Mouse (Mus musculus) neural tube, embryonic 11.5 days (tissue): ENCODE data around the gene Rnf213. TPM values are rescaled to one million over a fixed set of nuclear protein-coding genes. Genes with fewer than 3 reads are reported as not detected.

Experiments used
- ATAC-seq: fragments of 200-750 bp; cut with Nextera tagmentation; 2 replicates; pipeline ENCODE4 v1.8.0; 2017; ENCODE audit warnings: moderate number of reproducible peaks, mild to moderate bottlenecking, moderate TSS enrichment, moderate library complexity; ENCODE audit not compliant: insufficient read depth, low FRiP score, low TSS enrichment
- DNase-seq: peaks from one replicate; pipeline ENCODE4 v3.0.0-alpha.2; 2015; ENCODE audit warnings: low spot score
- H3K27ac ChIP-seq: fragments of 300-500 bp; sonication (generic); 2 replicates; pipeline ENCODE4 v1.5.1; 2014; ENCODE audit warnings: low read depth, mild to moderate bottlenecking, low read length
- H3K27me3 ChIP-seq: fragments of 300-500 bp; sonication (generic); 2 replicates; pipeline ENCODE4 v1.6.1; 2014; ENCODE audit warnings: mild to moderate bottlenecking, low read length, mixed read lengths; ENCODE audit not compliant: control insufficient read depth, insufficient read depth
- H3K36me3 ChIP-seq: fragments of 300-500 bp; sonication (generic); 2 replicates; pipeline ENCODE4 v1.6.1; 2014; ENCODE audit warnings: mild to moderate bottlenecking, low read length, moderate library complexity, mixed read lengths; ENCODE audit not compliant: control insufficient read depth, insufficient read depth
- H3K4me1 ChIP-seq: fragments of 300-500 bp; sonication (generic); 2 replicates; pipeline ENCODE4 v1.6.1; 2014; ENCODE audit warnings: low read length, mixed read lengths; ENCODE audit not compliant: control insufficient read depth, insufficient read depth
- H3K4me2 ChIP-seq: fragments of 300-500 bp; sonication (generic); 2 replicates; pipeline ENCODE4 v1.6.1; 2014; ENCODE audit warnings: low read depth, mild to moderate bottlenecking, moderate library complexity
- H3K4me3 ChIP-seq: fragments of 300-500 bp; sonication (generic); 2 replicates; pipeline ENCODE4 v1.5.1; 2014; ENCODE audit warnings: low read depth, low read length
- H3K9ac ChIP-seq: fragments of 300-500 bp; sonication (generic); 2 replicates; pipeline ENCODE4 v1.6.1; 2014; ENCODE audit warnings: mild to moderate bottlenecking, low read length
- H3K9me3 ChIP-seq: fragments of 300-500 bp; sonication (generic); 2 replicates; pipeline ENCODE4 v1.6.1; 2016; ENCODE audit warnings: low read length; ENCODE audit not compliant: control insufficient read depth
- whole genome bisulfite sequencing: fragments of 180-500 bp; shearing (Covaris S2); extraction: QIAGEN DNeasy Blood & Tissue Kit; methylation state at CpG from one replicate; pipeline ENCODE4 v1.1.7; 2014; 5-methylcytosine and 5-hydroxymethylcytosine counted together
- polyA plus RNA-seq: library from polyadenylated mRNA; unstranded; fragments of >200 nt; fragmentation: Nextera tagmentation; extraction: Ambion mirVana; gene quantifications from 2 replicates; pipeline ENCODE4 v1.2.1, GENCODE M21; 2014

Gene Rnf213
- polyA plus RNA-seq, 1 experiment from 2014 or later = 1.9 TPM

DNA sequence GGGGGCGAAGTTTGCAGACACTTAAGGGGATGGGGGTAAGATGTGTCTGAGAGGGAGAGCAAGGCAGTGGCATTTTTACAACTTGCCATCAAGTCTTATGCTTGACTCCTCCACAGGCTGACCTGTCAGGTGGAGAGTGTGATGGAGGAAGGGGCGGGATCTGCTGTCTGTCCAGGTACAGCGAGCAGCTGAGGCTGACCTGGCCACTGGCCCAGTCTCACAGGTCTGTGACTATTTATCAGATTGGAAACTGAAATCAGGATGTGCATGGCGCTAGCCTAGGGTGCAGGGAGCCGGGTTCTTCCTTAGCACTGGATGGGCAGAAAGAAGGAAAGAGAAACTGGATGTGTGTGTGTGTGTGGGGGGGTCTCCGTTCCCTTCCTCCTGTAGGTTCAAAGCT lies 1.3 kb downstream of the Rnf213 start:
- no peak overlapping the region for H3K27ac ChIP-seq
- no peak overlapping the region for H3K9ac ChIP-seq
- 50% methylated on average over 6 of the region's 6 CpGs for WGBS
- no peaks in the 10 kb centered on the region for H3K36me3 ChIP-seq
- no peak overlapping the region for H3K4me2 ChIP-seq
- no peak overlapping the region for H3K4me3 ChIP-seq
- ATAC-seq = no peak
- DNase-seq = no peak
- H3K27me3 ChIP-seq = peaks cover 60% of the 10 kb centered on the region
- no peaks in the 10 kb centered on the region for H3K9me3 ChIP-seq
- H3K4me1 ChIP-seq = peaks cover 5% of the 10 kb centered on the region; the same call in 1 of the 2 replicates

- peaks cover 5% of the 10 kb centered on the region; the same call in 1 of the 2 replicates for H3K4me1 ChIP-seq
- no peak overlapping the region for H3K4me3 ChIP-seq
- no peaks in the 10 kb centered on the region for H3K36me3 ChIP-seq
- peaks cover 49% of the 10 kb centered on the region for H3K27me3 ChIP-seq
- DNase-seq (no peak), ATAC-seq (no peak)
- 6% methylated on average over 7 of the region's 7 CpGs for WGBS
- H3K9ac ChIP-seq = no peak overlapping the region
- no peak overlapping the region for H3K27ac ChIP-seq
- no peaks in the 10 kb centered on the region for H3K9me3 ChIP-seq
- no peak overlapping the region for H3K4me2 ChIP-seq
These were observed 2.5 kb downstream of the Rnf213 start for GRCm38 (mm10) chr11:119395394-119395793.

GRCm38 (mm10) chr11:119395931-119396330 lies 3.0 kb downstream of the Rnf213 start:
- no peak for ATAC-seq
- H3K4me2 ChIP-seq = no peak overlapping the region
- 14% methylated on average over 13 of the region's 13 CpGs for WGBS
- peaks cover 43% of the 10 kb centered on the region for H3K27me3 ChIP-seq
- no peaks in the 10 kb centered on the region for H3K9me3 ChIP-seq
- peaks cover under 1% of the 10 kb centered on the region; the same call in 1 of the 2 replicates for H3K4me1 ChIP-seq
- no peak overlapping the region for H3K27ac ChIP-seq
- H3K9ac ChIP-seq = no peak overlapping the region
- no peaks in the 10 kb centered on the region for H3K36me3 ChIP-seq
- no peak overlapping the region for H3K4me3 ChIP-seq
- no peak for DNase-seq

DNA sequence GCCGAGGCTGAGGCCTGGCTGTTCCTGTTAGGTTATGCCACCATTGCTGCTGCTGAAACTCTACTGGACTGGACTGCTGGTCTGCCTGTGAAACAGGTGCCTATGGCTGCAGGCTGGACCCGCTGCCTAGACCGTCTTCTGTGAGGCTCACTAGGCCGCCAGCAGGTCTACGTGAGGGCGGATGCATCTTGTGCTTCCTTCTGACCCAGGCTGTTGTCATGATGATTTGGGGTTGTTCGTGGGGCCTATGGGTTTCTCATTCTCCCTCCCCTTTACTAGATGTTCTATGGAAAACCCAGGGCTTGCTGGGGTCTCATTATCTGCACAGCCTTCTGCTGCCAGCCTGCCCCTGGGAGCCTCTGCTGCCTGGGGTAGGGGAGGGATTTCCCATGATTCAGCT lies 3.6 kb downstream of the Rnf213 start:
- Histone ChIP-seq H3K9ac (no peak overlapping the region), H3K4me2 (no peak overlapping the region), H3K27me3 (peaks cover 38% of the 10 kb centered on the region), H3K4me1 (no peaks in the 10 kb centered on the region), H3K36me3 (no peaks in the 10 kb centered on the region), H3K27ac (no peak overlapping the region), H3K9me3 (no peaks in the 10 kb centered on the region), H3K4me3 (no peak overlapping the region)
- no peak for ATAC-seq
- WGBS = 39% methylated on average over 7 of the region's 7 CpGs
- DNase-seq = no peak

GRCm38 (mm10) chr11:119402501-119403160 lies 9.7 kb downstream of the Rnf213 start:
- H3K27ac ChIP-seq = no peak overlapping the region
- H3K36me3 ChIP-seq = no peaks in the 10 kb centered on the region
- no peaks in the 10 kb centered on the region for H3K27me3 ChIP-seq
- DNase-seq = no peak
- no peak overlapping the region for H3K4me2 ChIP-seq
- no peak for ATAC-seq
- H3K4me3 ChIP-seq = no peak overlapping the region
- no peaks in the 10 kb centered on the region for H3K4me1 ChIP-seq
- WGBS = 58% methylated on average over 11 of the region's 11 CpGs
- H3K9ac ChIP-seq = no peak overlapping the region
- no peaks in the 10 kb centered on the region for H3K9me3 ChIP-seq

DNA sequence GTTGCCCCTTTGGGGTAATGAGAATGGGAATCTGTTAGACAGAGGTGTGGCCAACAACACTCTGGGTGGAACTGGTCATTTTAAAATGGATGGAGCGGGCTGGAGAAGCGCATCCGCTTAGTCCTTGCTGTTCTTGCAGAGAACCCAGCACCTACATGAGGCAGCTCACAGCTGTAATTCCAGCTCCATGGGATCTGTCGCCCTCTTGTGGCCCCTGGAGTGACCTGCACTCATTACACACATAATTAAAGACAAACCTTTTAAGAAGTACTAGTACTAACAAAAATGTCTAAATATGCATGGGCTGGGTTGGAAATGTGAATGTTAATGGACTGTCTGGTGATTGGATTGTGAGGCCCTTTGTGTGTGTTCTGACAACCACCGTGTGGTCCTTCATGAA lies 11.7 kb downstream of the Rnf213 start:
- ATAC-seq = no peak
- no peaks in the 10 kb centered on the region for H3K9me3 ChIP-seq

DNA sequence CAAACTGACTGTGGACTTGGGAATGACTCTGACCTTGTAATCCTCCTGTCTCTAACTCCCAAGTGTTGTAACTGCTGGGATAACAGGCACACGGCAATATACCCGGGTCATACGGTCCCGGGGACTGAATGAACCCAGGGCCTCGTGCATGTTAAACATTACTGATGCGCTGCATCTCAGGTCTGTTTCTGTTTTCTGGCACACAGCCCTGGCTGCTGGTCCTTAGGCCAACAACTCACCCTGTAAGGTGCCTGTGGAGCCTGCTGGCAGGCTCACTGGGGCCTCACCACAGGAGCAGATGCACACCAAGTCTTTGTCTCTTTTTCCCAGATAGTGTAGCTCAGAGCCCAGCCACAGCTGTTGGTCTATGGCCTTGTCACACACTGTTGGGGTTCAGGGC lies 14.5 kb downstream of the Rnf213 start:
- no peak overlapping the region for H3K4me3 ChIP-seq
- no peak overlapping the region for H3K4me2 ChIP-seq
- no peaks in the 10 kb centered on the region; the same call in 1 of the 2 replicates for H3K36me3 ChIP-seq
- H3K27me3 ChIP-seq = no peaks in the 10 kb centered on the region
- DNase-seq = no peak
- H3K4me1 ChIP-seq = no peaks in the 10 kb centered on the region
- H3K9ac ChIP-seq = no peak overlapping the region
- no peak overlapping the region for H3K27ac ChIP-seq
- H3K9me3 ChIP-seq = no peaks in the 10 kb centered on the region
- ATAC-seq = no peak
- 94% methylated on average over 6 of the region's 6 CpGs for WGBS

More for the DNA sequence above, 11.7 kb downstream of the Rnf213 start:
- DNase-seq = peak; percentile 56
- no peaks in the 10 kb centered on the region for H3K4me1 ChIP-seq
- no peak overlapping the region for H3K27ac ChIP-seq
- WGBS = 56% methylated on average over 5 of the region's 5 CpGs
- H3K4me3 ChIP-seq = no peak overlapping the region
- H3K9ac ChIP-seq = no peak overlapping the region
- H3K36me3 ChIP-seq = no peaks in the 10 kb centered on the region
- H3K4me2 ChIP-seq = no peak overlapping the region
- H3K27me3 ChIP-seq = no peaks in the 10 kb centered on the region

GRCm38 (mm10) chr11:119407977-119408376 lies 15.1 kb downstream of the Rnf213 start:
- H3K36me3 ChIP-seq = no peaks in the 10 kb centered on the region; the same call in 1 of the 2 replicates
- no peaks in the 10 kb centered on the region for H3K9me3 ChIP-seq
- no peaks in the 10 kb centered on the region for H3K27me3 ChIP-seq
- H3K9ac ChIP-seq = no peak overlapping the region
- no peak overlapping the region for H3K4me2 ChIP-seq
- WGBS = 57% methylated on average over 5 of the region's 5 CpGs
- ATAC-seq (no peak), DNase-seq (no peak)
- H3K27ac ChIP-seq = no peak overlapping the region
- no peaks in the 10 kb centered on the region for H3K4me1 ChIP-seq
- no peak overlapping the region for H3K4me3 ChIP-seq

- H3K27ac ChIP-seq = no peak overlapping the region
- no peak for ATAC-seq
These were observed 26.6 kb downstream of the Rnf213 start for GRCm38 (mm10) chr11:119419327-119420118.

More at GRCm38 (mm10) chr11:119419327-119420118, 26.6 kb downstream of the Rnf213 start:
- Histone ChIP-seq H3K9me3 (no peaks in the 10 kb centered on the region), H3K27me3 (no peaks in the 10 kb centered on the region), H3K9ac (no peak overlapping the region), H3K36me3 (no peaks in the 10 kb centered on the region), H3K4me3 (no peak overlapping the region), H3K4me1 (no peaks in the 10 kb centered on the region), H3K4me2 (no peak overlapping the region)
- WGBS = 62% methylated on average over 16 of the region's 16 CpGs
- DNase-seq = peak; percentile 30
